Mouse (Mus musculus) limb, embryonic 14.5 days (tissue): ENCODE results near the gene Vmn2r7. TPM values are rescaled to one million over a fixed set of nuclear protein-coding genes. Genes with fewer than 3 reads are reported as not detected.
"Not testable (repeated sequence)": the region's sequence is repeated elsewhere in the genome, so short reads cannot be mapped to it uniquely, and the experiment has no call there.

ENCODE experiments used
- ATAC-seq: fragments of 200-750 bp; cut with Nextera tagmentation; 2 replicates; pipeline ENCODE4 v1.8.0; 2017; ENCODE audit warnings: low read depth, moderate number of reproducible peaks, moderate TSS enrichment; ENCODE audit not compliant: low FRiP score
- DNase-seq: peaks from one replicate; pipeline ENCODE4 v3.0.0-alpha.2; 2015; ENCODE audit warnings: low spot score
- H3K27ac ChIP-seq: fragments of 300-500 bp; sonication (generic); replicated peaks from 2 replicates; pipeline ENCODE4 v1.5.1; 2014; ENCODE audit warnings: low read depth, mild to moderate bottlenecking, low read length, moderate library complexity, mixed read lengths
- H3K27me3 ChIP-seq: fragments of 300-500 bp; sonication (generic); 2 replicates; pipeline ENCODE4 v1.6.1; 2014; ENCODE audit warnings: low read length, mixed read lengths; ENCODE audit not compliant: control insufficient read depth, insufficient read depth
- H3K36me3 ChIP-seq: fragments of 300-500 bp; sonication (generic); 2 replicates; pipeline ENCODE4 v1.6.1; 2014; ENCODE audit warnings: mild to moderate bottlenecking, low read length, moderate library complexity, mixed read lengths; ENCODE audit not compliant: control insufficient read depth, insufficient read depth
- H3K4me1 ChIP-seq: fragments of 300-500 bp; sonication (generic); 2 replicates; pipeline ENCODE4 v1.6.1; 2014; ENCODE audit warnings: antibody characterized with exemption, low read length, mixed read lengths; ENCODE audit not compliant: control insufficient read depth, insufficient read depth
- H3K4me2 ChIP-seq: fragments of 300-500 bp; sonication (generic); replicated peaks from 2 replicates; pipeline ENCODE4 v1.6.1; 2014; ENCODE audit warnings: low read depth, mild to moderate bottlenecking, low read length, moderate library complexity; ENCODE audit not compliant: severe bottlenecking
- H3K4me3 ChIP-seq: fragments of 300-500 bp; sonication (generic); replicated peaks from 2 replicates; pipeline ENCODE4 v1.5.1; 2014; ENCODE audit warnings: low read length
- H3K9ac ChIP-seq: fragments of 300-500 bp; sonication (generic); 2 replicates; pipeline ENCODE4 v1.6.1; 2014; ENCODE audit warnings: mild to moderate bottlenecking, low read depth, low read length, moderate library complexity; ENCODE audit not compliant: severe bottlenecking
- H3K9me3 ChIP-seq: fragments of 300-500 bp; sonication (generic); 2 replicates; pipeline ENCODE4 v1.6.1; 2016; ENCODE audit warnings: low read length; ENCODE audit not compliant: control insufficient read depth
- POLR2A ChIP-seq: fragments of 200-500 bp; IDR thresholded peaks from 2 replicates; pipeline ENCODE4 v1.8.0; 2012; ENCODE audit warnings: inconsistent platforms, mild to moderate bottlenecking, moderate library complexity, borderline replicate concordance; ENCODE audit not compliant: insufficient read depth, insufficient read length; ENCODE audit errors: extremely low read depth
- WGBS: fragments of 180-500 bp; shearing (Covaris S2); extraction: QIAGEN DNeasy Blood & Tissue Kit; methylation state at CpG from one replicate; pipeline ENCODE4 v1.1.7; 2014; 5-methylcytosine and 5-hydroxymethylcytosine counted together
- polyA plus RNA-seq, 2 experiments: library from polyadenylated mRNA; depleted of rRNA in 1 of 2; stranded (reverse) in 1 of 2; unstranded in 1 of 2; fragments of >200 nt; fragmentation: Nextera tagmentation in 1 of 2; extraction: Ambion mirVana in 1 of 2; gene quantifications; 2 replicates each; pipeline versions ENCODE4 v1.2.1 to v1.2.3; 2012 to 2014

Vmn2r7 gene
- polyA plus RNA-seq (2012; rRNA removed) (not detected in 2 replicates), polyA plus RNA-seq (2014; fragmentation: Nextera tagmentation; extraction: Ambion mirVana) (not detected in 2 replicates)

- H3K4me3 ChIP-seq, H3K4me2 ChIP-seq, H3K27ac ChIP-seq, H3K9me3 ChIP-seq, H3K27me3 ChIP-seq, H3K9ac ChIP-seq, DNase-seq, H3K36me3 ChIP-seq, ATAC-seq, H3K4me1 ChIP-seq: not testable (repeated sequence)
- WGBS = 77% methylated on average over 2 of the region's 3 CpGs
Measured at GRCm38 (mm10) chr3:64844665-64845064, at the start of gene Vmn2r7. TSS of gene Vmn2r7 (minus strand) at chr3:64844765.

- WGBS = 54% methylated on average over 1 of the region's 1 CpGs
- no peaks in the 10 kb centered on the region for H3K36me3 ChIP-seq
- DNase-seq (no peak), ATAC-seq (no peak)
- no peaks in the 10 kb centered on the region for H3K27me3 ChIP-seq
- no peak overlapping the region for H3K4me3 ChIP-seq
- no peak overlapping the region for H3K9ac ChIP-seq
- H3K4me1 ChIP-seq = no peaks in the 10 kb centered on the region
- H3K9me3 ChIP-seq = no peaks in the 10 kb centered on the region
- no peak overlapping the region for H3K27ac ChIP-seq
- TF ChIP-seq POLR2A = no peak
- no peak overlapping the region for H3K4me2 ChIP-seq
Measured at GRCm38 (mm10) chr3:64889725-64890124, 45.2 kb upstream of the Vmn2r7 start.

- Histone ChIP-seq H3K4me2 (no peak overlapping the region), H3K27ac (no peak overlapping the region), H3K4me1 (no peaks in the 10 kb centered on the region), H3K4me3 (no peak overlapping the region), H3K9me3 (no peaks in the 10 kb centered on the region), H3K9ac (no peak overlapping the region), H3K36me3 (no peaks in the 10 kb centered on the region), H3K27me3 (no peaks in the 10 kb centered on the region)
- DNase-seq (no peak), ATAC-seq (no peak)
- no peak for TF ChIP-seq POLR2A
- WGBS = 40% methylated on average over 3 of the region's 3 CpGs
Measured at GRCm38 (mm10) chr3:64878199-64878977, 33.8 kb upstream of the Vmn2r7 start.

- Histone ChIP-seq H3K9ac (no peak overlapping the region), H3K4me2 (no peak overlapping the region), H3K27ac (no peak overlapping the region), H3K9me3 (no peaks in the 10 kb centered on the region), H3K36me3 (no peaks in the 10 kb centered on the region), H3K4me3 (no peak overlapping the region), H3K4me1 (no peaks in the 10 kb centered on the region), H3K27me3 (no peaks in the 10 kb centered on the region)
- 13% methylated on average over 1 of the region's 1 CpGs for WGBS
- DNase-seq (no peak), ATAC-seq (no peak)
- no peak for TF ChIP-seq POLR2A
Measured at GRCm38 (mm10) chr3:64876669-64877068, 32.1 kb upstream of the Vmn2r7 start.

GRCm38 (mm10) chr3:64842881-64843280, 1.7 kb downstream of the Vmn2r7 start:
- Histone ChIP-seq H3K36me3 (no peaks in the 10 kb centered on the region), H3K4me1 (no peaks in the 10 kb centered on the region), H3K9me3 (no peaks in the 10 kb centered on the region), H3K4me3 (no peak overlapping the region), H3K9ac (no peak overlapping the region; the same call in 1 of the 2 replicates), H3K27me3 (no peaks in the 10 kb centered on the region), H3K4me2 (no peak overlapping the region), H3K27ac (no peak overlapping the region)
- whole genome bisulfite sequencing = 95% methylated on average over 2 of the region's 2 CpGs
- DNase-seq (no peak), ATAC-seq (no peak)
- TF ChIP-seq POLR2A = no peak
